Mouse (Mus musculus) layer of hippocampus, adult 9-10 months (tissue): ENCODE results near the gene Pabpc6.

Experiments used
- DNase-seq: peaks from one replicate; pipeline ENCODE4 v3.0.0; 2022; ENCODE audit warnings: low spot score

Pabpc6 gene

GRCm38 (mm10) chr17:9669283-9669905 lies at the start of gene Pabpc6:
Gene Pabpc6 (minus strand): TSS chr17:9669717.
- DNase-seq = no peak

- no peak for DNase-seq
Measured at GRCm38 (mm10) chr17:9710910-9711309, 41.4 kb upstream of the Pabpc6 start.

GRCm38 (mm10) chr17:9708888-9709287 lies 39.4 kb upstream of the Pabpc6 start:
- no peak for DNase-seq

GRCm38 (mm10) chr17:9707356-9707755 lies 37.8 kb upstream of the Pabpc6 start:
- no peak for DNase-seq

GRCm38 (mm10) chr17:9697763-9698162 lies 28.2 kb upstream of the Pabpc6 start:
- DNase-seq = no peak

- no peak for DNase-seq
Measured at GRCm38 (mm10) chr17:9691251-9691650, 21.7 kb upstream of the Pabpc6 start.

- DNase-seq = no peak
Measured at GRCm38 (mm10) chr17:9683539-9684155, 14.1 kb upstream of the Pabpc6 start.

GRCm38 (mm10) chr17:9680741-9681140 lies 11.2 kb upstream of the Pabpc6 start:
- DNase-seq = peak; percentile 25

GRCm38 (mm10) chr17:9675175-9675789 lies 5.8 kb upstream of the Pabpc6 start:
- DNase-seq = no peak

GRCm38 (mm10) chr17:9667955-9668354 lies 1.6 kb downstream of the Pabpc6 start:
- no peak for DNase-seq

GRCm38 (mm10) chr17:9658651-9659050 lies 10.9 kb downstream of the Pabpc6 start:
- no peak for DNase-seq

- DNase-seq = no peak
Measured at GRCm38 (mm10) chr17:9654155-9654554, 15.4 kb downstream of the Pabpc6 start.

GRCm38 (mm10) chr17:9647644-9648043 lies 21.9 kb downstream of the Pabpc6 start:
- no peak for DNase-seq

GRCm38 (mm10) chr17:9643657-9644180 lies 25.8 kb downstream of the Pabpc6 start:
- DNase-seq = no peak

- DNase-seq = no peak
Measured at GRCm38 (mm10) chr17:9637011-9637410, 32.5 kb downstream of the Pabpc6 start.

- DNase-seq = no peak
Measured at GRCm38 (mm10) chr17:9632579-9633252, 36.8 kb downstream of the Pabpc6 start.

- DNase-seq = no peak
Measured at GRCm38 (mm10) chr17:9632140-9632539, 37.4 kb downstream of the Pabpc6 start.

- no peak for DNase-seq
Measured at GRCm38 (mm10) chr17:9631081-9631480, 38.4 kb downstream of the Pabpc6 start.

GRCm38 (mm10) chr17:9627011-9627410 lies 42.5 kb downstream of the Pabpc6 start:
- DNase-seq = no peak
